In the genomic region with DNA sequence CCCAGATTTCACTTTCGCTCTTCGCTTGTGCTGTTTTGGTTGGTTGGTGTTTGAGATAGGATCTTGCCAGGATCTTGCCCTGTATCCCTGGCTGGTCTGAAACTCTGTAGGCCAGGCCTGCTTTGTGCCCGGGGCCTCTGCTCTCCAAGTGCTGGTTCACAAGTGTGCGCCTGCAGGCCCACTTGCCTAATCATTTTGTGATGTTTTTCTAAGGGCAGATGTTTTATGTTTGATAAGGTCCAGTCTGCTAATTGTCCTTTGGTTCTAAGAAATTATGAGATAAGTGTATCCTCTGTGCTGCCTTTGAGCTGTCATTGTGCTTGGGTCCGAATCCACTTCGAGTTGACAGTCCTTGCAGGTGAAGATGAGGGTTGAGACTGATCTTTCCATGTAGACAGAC, we compare ENCODE assay signal across 23 mouse cellular contexts.
A peak's percentile ranks its signal among the peaks of the same experiment; 100 is the strongest.
DNase-seq lines count a peak whose midpoint lies in the region; ATAC-seq lines count a peak whose summit lies in the region.
"Had no signal": no experiment of that assay in that cellular context is flagged by ENCODE, and none has a peak within 500 bp of the region (broad histone marks: within the 10 kb centered on the region; RNA-seq: fewer than 3 reads in every experiment).

No protein-coding gene starts in this region.

- peaks cover 4% of the 10 kb centered on the region; the same call in 1 of the 2 replicates for H3K27me3 ChIP-seq in liver, embryonic 12.5 days (replicated peaks)
- H3K27me3 ChIP-seq: embryonic facial prominence, embryonic 13.5 days; limb, embryonic 15.5 days had no signal

- peak overlapping the region; percentile 15; the same call in 1 of the 2 replicates for H3K4me3 ChIP-seq in liver, embryonic 12.5 days
- H3K4me3 ChIP-seq: embryonic facial prominence, embryonic 13.5 days; hindbrain, embryonic 10.5 days; limb, embryonic 15.5 days had no signal

- H3K27ac ChIP-seq in liver, embryonic 12.5 days = peak overlapping the region; percentile 81
- H3K27ac ChIP-seq: embryonic facial prominence, embryonic 13.5 days; hindbrain, embryonic 10.5 days; limb, embryonic 15.5 days; macrophage; stomach, postnatal 0 days had no signal

- H3K36me3 ChIP-seq in liver, embryonic 12.5 days = peaks cover 89% of the 10 kb centered on the region

- peaks cover 73% of the 10 kb centered on the region for H3K4me1 ChIP-seq in liver, embryonic 12.5 days

- 43% methylated on average over 6 of the region's 6 CpGs for WGBS in liver, embryonic 12.5 days (ENCODE audit: insufficient replicate concordance)

- peak; percentile 88 for ATAC-seq in liver, embryonic 12.5 days
- peak; percentile 51 for ATAC-seq in megakaryocyte progenitor cell, adult 5-6 weeks (replicated peaks; ENCODE audit: poor library complexity)
- ATAC-seq: forebrain, embryonic 16.5 days had no signal

- DNase-seq in heart, adult 11 months = peak; percentile 75
- DNase-seq in heart, postnatal 25 days (ENCODE audit: low spot score) = no peak
- peak; percentile 80 for DNase-seq in c-Kit-positive CD71-positive TER-119-positive erythroid progenitor cells, embryonic 14.5 days (ENCODE audit: low spot score)
- DNase-seq in retina, postnatal 1 day = no peak
- no peak for DNase-seq in gastrocnemius, postnatal 14 days
- DNase-seq in lung, postnatal 36 days = no peak
- DNase-seq: adrenal gland, adult 2 months; cerebellum, adult 2 months; cerebellum, postnatal 36 days; embryo, embryonic 11 days; gastrocnemius, postnatal 25 days; kidney, adult 11 months; left cerebral cortex, postnatal 4 days; thymus, adult 2 months had no signal

- H3K9me3 ChIP-seq in liver, embryonic 12.5 days (replicated peaks) = peaks cover 5% of the 10 kb centered on the region; the same call in 1 of the 2 replicates
- H3K9me3 ChIP-seq: embryonic facial prominence, embryonic 13.5 days; limb, embryonic 15.5 days had no signal

- intact Hi-C loops in heart, postnatal 25 days (cut with DNase I) = no loop called here
- intact Hi-C loops in gastrocnemius, postnatal 14 days (cut with DNase I; ENCODE audit: low total_unique reads) = no loop called here

- peak overlapping the region; percentile 44 for H3K9ac ChIP-seq in liver, embryonic 12.5 days
- H3K9ac ChIP-seq: embryonic facial prominence, embryonic 13.5 days; limb, embryonic 15.5 days had no signal

- H3K4me2 ChIP-seq in liver, embryonic 12.5 days = peak overlapping the region; percentile 60
- H3K4me2 ChIP-seq: embryonic facial prominence, embryonic 13.5 days; limb, embryonic 15.5 days; midbrain, embryonic 11.5 days had no signal

Comparison
In these comparisons a context has a peak if more than half of its experiments do, and no peak if none do; other contexts are left out.
1. DNase-seq: peak in heart, adult 11 months (single experiment) and c-Kit-positive CD71-positive TER-119-positive erythroid progenitor cells, embryonic 14.5 days (single experiment); none in heart, postnatal 25 days (single experiment), retina, postnatal 1 day (single experiment), gastrocnemius, postnatal 14 days (single experiment) and lung, postnatal 36 days (single experiment).